Mouse (Mus musculus) embryonic facial prominence, embryonic 11.5 days (tissue): ENCODE measurements around the gene Kcnma1. TPM values are rescaled to one million over a fixed set of nuclear protein-coding genes. Genes with fewer than 3 reads are reported as not detected.

Experiments used
- ATAC-seq: fragments of 200-750 bp; cut with Nextera tagmentation; replicated peaks from 2 replicates; pipeline ENCODE4 v1.8.0; 2017; ENCODE audit warnings: low read depth; ENCODE audit not compliant: insufficient number of reproducible peaks, low FRiP score, low TSS enrichment
- DNase-seq: peaks from one replicate; pipeline ENCODE4 v3.0.0-alpha.2; 2015; ENCODE audit warnings: low spot score
- H3K27ac ChIP-seq: fragments of 300-500 bp; sonication (generic); replicated peaks from 2 replicates; pipeline ENCODE4 v1.5.1; 2014; ENCODE audit warnings: mild to moderate bottlenecking, low read depth, low read length, control low read depth
- H3K27me3 ChIP-seq: fragments of 300-500 bp; sonication (generic); 2 replicates; pipeline ENCODE4 v1.6.1; 2014; ENCODE audit warnings: mild to moderate bottlenecking, low read length, moderate library complexity, mixed read lengths; ENCODE audit not compliant: control insufficient read depth, insufficient read depth
- H3K36me3 ChIP-seq: fragments of 300-500 bp; sonication (generic); replicated peaks from 2 replicates; pipeline ENCODE4 v1.6.1; 2014; ENCODE audit warnings: low read depth, mild to moderate bottlenecking, low read length, moderate library complexity, mixed read lengths; ENCODE audit not compliant: control insufficient read depth, insufficient read depth
- H3K4me1 ChIP-seq: fragments of 300-500 bp; sonication (generic); 2 replicates; pipeline ENCODE4 v1.6.1; 2014; ENCODE audit warnings: low read length, mixed read lengths; ENCODE audit not compliant: control insufficient read depth, insufficient read depth
- H3K4me2 ChIP-seq: fragments of 300-500 bp; sonication (generic); 2 replicates; pipeline ENCODE4 v1.6.1; 2014; ENCODE audit warnings: low read depth, mild to moderate bottlenecking, control low read depth, low read length, moderate library complexity
- H3K4me3 ChIP-seq: fragments of 300-500 bp; sonication (generic); 2 replicates; pipeline ENCODE4 v1.5.1; 2014; ENCODE audit warnings: low read depth, low read length, control low read depth
- H3K9ac ChIP-seq: fragments of 300-500 bp; sonication (generic); replicated peaks from 2 replicates; pipeline ENCODE4 v1.6.1; 2014; ENCODE audit warnings: mild to moderate bottlenecking, control low read depth, low read length
- H3K9me3 ChIP-seq: fragments of 300-500 bp; sonication (generic); replicated peaks from 2 replicates; pipeline ENCODE4 v1.6.1; 2016; ENCODE audit warnings: mild to moderate bottlenecking, low read length, inconsistent platforms, mixed read lengths; ENCODE audit not compliant: control insufficient read depth
- WGBS: fragments of 180-500 bp; shearing (Covaris S2); extraction: QIAGEN DNeasy Blood & Tissue Kit; methylation state at CpG from one replicate; pipeline ENCODE4 v1.1.7; 2014; 5-methylcytosine and 5-hydroxymethylcytosine counted together
- polyA plus RNA-seq: library from polyadenylated mRNA; unstranded; fragments of >200 nt; fragmentation: Nextera tagmentation; extraction: Ambion mirVana; gene quantifications from 2 replicates; pipeline ENCODE4 v1.2.1, GENCODE M21; 2014

Gene Kcnma1
- polyA plus RNA-seq, 1 experiment from 2014 or later: 0.87 TPM

DNA sequence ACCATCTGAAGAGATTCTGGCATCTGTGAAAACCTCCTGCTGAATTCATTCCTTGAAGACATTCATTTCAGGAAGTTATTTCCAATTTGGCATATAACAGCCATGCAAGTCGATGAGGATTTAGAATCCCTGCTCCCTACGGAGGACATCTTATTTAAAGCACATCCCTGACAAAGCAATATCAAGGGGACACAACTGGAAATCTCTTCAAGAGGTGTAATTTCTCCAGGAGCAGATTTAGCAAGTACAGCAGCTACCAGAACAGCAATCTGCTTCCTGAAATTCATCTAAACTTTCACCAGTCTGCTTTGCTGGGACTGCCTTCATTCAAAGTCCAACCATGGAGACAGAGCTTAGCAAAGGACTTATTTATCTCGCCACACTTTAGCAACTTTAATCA is 433.0 kb downstream of the Kcnma1 start:
- ATAC-seq: no peak
- 84% methylated on average over 3 of the region's 3 CpGs for WGBS
- Histone ChIP-seq H3K27ac (no peak overlapping the region), H3K4me3 (no peak overlapping the region), H3K9ac (no peak overlapping the region), H3K36me3 (no peaks in the 10 kb centered on the region), H3K27me3 (no peaks in the 10 kb centered on the region), H3K4me2 (no peak overlapping the region), H3K9me3 (no peaks in the 10 kb centered on the region), H3K4me1 (no peaks in the 10 kb centered on the region)
- DNase-seq: no peak

DNA sequence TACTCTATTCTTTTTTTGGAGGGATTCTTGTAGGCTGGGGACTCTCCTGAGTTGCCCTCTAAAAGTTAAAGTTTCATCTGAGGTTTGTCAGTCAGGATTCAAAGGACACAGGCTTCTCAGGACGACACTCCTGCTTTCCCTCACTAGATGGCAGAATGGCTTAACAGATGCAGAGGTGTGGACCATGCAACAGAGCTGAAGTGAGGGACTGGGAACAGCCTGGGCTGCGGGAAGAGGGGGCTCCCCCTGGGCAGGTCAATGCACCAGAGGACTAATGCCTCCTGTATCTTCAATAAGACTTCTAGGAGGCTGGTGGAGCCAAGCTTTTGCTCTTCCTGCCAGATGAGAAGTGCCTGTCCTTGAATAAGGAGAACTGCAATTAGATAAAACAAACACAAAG is 438.3 kb downstream of the Kcnma1 start:
- H3K4me2 ChIP-seq: no peak overlapping the region
- H3K27me3 ChIP-seq: no peaks in the 10 kb centered on the region
- no peaks in the 10 kb centered on the region for H3K4me1 ChIP-seq
- WGBS: 2% methylated on average over 2 of the region's 2 CpGs
- H3K36me3 ChIP-seq: no peaks in the 10 kb centered on the region
- H3K9me3 ChIP-seq: no peaks in the 10 kb centered on the region
- peak; percentile 66 for DNase-seq
- H3K4me3 ChIP-seq: no peak overlapping the region
- H3K9ac ChIP-seq: no peak overlapping the region
- no peak for ATAC-seq
- H3K27ac ChIP-seq: no peak overlapping the region

DNA sequence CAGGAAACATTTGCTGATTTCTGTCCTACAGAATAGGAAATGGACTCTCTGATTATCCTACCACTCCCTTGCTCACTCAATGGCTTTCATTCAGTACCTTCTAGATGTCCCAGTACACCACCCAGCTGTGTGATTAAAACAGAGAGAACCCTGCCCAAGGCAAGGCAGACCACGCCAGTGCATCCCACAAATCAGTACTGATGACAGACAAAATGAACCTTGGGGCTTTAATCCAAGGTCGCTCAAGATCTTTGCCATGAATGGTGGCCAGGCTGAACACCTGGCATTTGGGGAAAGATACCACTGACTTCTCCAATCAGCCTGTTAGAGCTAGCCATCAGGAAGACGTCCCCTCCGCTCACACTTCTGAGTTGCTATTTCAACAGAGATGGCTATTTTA is 440.2 kb downstream of the Kcnma1 start:
- Histone ChIP-seq H3K27ac (no peak overlapping the region), H3K36me3 (no peaks in the 10 kb centered on the region), H3K27me3 (no peaks in the 10 kb centered on the region), H3K9me3 (no peaks in the 10 kb centered on the region), H3K9ac (no peak overlapping the region), H3K4me2 (no peak overlapping the region), H3K4me3 (no peak overlapping the region), H3K4me1 (no peaks in the 10 kb centered on the region)
- ATAC-seq (no peak), DNase-seq (no peak)
- WGBS: 76% methylated on average over 4 of the region's 4 CpGs

DNA sequence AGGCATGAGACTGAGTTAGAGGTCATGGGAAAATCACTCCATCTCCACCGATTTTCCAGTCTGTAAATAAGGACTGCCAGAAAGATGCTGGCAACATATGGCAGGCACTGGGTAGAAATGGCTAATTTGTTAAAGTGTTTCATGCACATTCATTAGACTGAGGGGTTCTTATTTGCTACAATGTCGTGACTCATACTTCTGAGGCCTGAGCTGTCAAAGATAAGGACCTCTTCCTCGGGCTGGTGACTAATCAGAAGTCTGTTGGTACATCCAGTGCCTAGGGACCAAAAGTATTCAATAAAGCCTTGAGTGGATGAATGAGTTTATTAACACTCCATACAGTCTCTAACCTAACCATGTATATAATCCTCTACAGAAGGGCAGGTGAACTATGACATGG is 440.9 kb downstream of the Kcnma1 start:
- DNase-seq (no peak), ATAC-seq (no peak)
- Histone ChIP-seq H3K27me3 (no peaks in the 10 kb centered on the region), H3K4me1 (no peaks in the 10 kb centered on the region), H3K9me3 (no peaks in the 10 kb centered on the region), H3K4me3 (no peak overlapping the region), H3K27ac (no peak overlapping the region), H3K36me3 (no peaks in the 10 kb centered on the region), H3K4me2 (no peak overlapping the region), H3K9ac (no peak overlapping the region)
- 72% methylated on average over 3 of the region's 3 CpGs for WGBS

DNA sequence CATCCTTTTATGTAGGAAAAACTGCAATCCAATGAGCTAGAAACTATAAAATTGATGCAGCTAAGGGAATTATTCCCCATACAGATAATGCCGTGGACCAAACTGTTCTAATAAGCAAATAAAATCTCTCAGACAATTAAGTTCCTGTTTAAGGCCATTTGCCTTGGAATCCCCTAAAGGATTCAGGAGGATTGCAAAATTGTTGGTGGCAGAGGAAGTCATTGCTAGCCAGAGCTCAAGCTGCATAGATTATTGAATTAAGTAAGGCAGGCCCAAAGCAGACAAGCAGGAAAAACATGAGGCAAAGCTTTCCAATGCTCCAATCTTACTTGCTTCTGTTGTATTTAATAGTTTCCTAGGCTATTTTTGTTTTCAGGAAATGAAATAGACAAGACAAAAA is 441.5 kb downstream of the Kcnma1 start:
- DNase-seq (no peak), ATAC-seq (no peak)
- Histone ChIP-seq H3K9me3 (no peaks in the 10 kb centered on the region), H3K9ac (no peak overlapping the region), H3K4me2 (no peak overlapping the region), H3K4me3 (no peak overlapping the region), H3K27ac (no peak overlapping the region), H3K27me3 (no peaks in the 10 kb centered on the region), H3K4me1 (no peaks in the 10 kb centered on the region), H3K36me3 (no peaks in the 10 kb centered on the region)
- WGBS: 62% methylated on average over 1 of the region's 1 CpGs

DNA sequence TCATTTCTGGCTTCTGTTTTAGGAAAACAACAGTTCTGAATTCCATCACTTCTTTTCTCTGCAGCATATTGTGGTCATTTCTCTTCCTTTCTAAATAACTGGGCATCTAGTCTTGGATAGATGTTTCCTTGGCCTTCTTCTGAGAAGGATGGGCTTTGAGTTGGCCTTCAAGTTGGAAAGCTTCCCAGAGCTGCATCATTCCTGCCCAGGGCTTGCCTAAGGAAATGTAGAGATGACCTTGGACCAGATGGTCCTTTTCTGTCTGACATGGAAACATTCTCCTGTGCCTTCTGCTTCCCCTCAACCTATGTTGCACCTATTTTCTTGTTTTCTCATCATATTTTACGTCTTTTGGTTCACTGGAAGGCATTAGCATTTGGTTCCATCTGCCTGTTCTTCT is 444.0 kb downstream of the Kcnma1 start:
- Histone ChIP-seq H3K9me3 (no peaks in the 10 kb centered on the region), H3K4me1 (no peaks in the 10 kb centered on the region), H3K4me2 (no peak overlapping the region), H3K36me3 (no peaks in the 10 kb centered on the region), H3K27me3 (no peaks in the 10 kb centered on the region), H3K9ac (no peak overlapping the region), H3K4me3 (no peak overlapping the region), H3K27ac (no peak overlapping the region)
- ATAC-seq: no peak
- no peak for DNase-seq
- WGBS: 62% methylated on average over 1 of the region's 1 CpGs

DNA sequence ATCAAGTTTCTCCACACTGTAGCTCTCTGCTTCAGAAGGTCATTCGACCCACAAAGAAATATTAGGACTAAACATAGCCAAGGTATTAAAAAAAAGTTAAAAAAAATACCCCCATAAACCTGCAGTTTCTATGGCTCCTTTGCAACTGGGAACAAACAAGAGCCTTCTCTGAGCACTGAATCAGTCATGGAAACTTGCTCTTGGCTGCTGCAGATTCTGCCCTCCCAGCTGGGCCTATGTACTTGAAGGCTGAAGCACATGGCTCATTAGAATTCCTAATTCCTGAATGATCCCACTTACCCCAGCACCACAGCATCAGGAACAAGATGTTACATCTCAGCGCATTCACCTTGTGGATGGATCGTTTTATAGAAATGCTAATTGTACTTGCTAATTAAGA is 448.4 kb downstream of the Kcnma1 start:
- WGBS: 87% methylated on average over 3 of the region's 3 CpGs
- Histone ChIP-seq H3K9ac (no peak overlapping the region), H3K27me3 (no peaks in the 10 kb centered on the region), H3K9me3 (no peaks in the 10 kb centered on the region), H3K4me1 (no peaks in the 10 kb centered on the region), H3K4me3 (no peak overlapping the region), H3K4me2 (no peak overlapping the region), H3K27ac (no peak overlapping the region), H3K36me3 (no peaks in the 10 kb centered on the region)
- no peak for DNase-seq
- no peak for ATAC-seq

DNA sequence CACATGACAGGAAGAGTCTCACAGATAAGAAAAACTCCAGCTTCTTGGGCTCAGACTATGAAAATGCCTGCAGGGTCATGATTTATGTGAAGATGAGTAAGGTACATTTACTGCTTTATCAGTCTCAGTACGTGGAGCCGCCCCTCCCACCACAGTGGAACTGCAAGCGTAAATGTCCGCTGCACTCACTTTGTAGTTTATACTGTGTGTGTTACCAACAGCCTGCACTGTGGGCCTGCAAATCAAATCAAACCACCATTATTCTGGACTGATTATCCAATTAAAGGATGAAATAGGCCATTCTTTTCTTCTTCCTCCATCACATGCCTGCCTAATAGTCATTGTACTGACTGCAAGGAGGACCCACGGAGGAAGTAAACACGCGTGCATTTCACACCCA is 449.8 kb downstream of the Kcnma1 start:
- no peaks in the 10 kb centered on the region for H3K4me1 ChIP-seq
- no peak overlapping the region for H3K4me3 ChIP-seq
- H3K9ac ChIP-seq: no peak overlapping the region
- 76% methylated on average over 7 of the region's 7 CpGs for WGBS
- H3K27me3 ChIP-seq: no peaks in the 10 kb centered on the region
- H3K27ac ChIP-seq: no peak overlapping the region
- H3K4me2 ChIP-seq: no peak overlapping the region
- no peak for DNase-seq
- no peaks in the 10 kb centered on the region for H3K9me3 ChIP-seq
- ATAC-seq: no peak
- H3K36me3 ChIP-seq: no peaks in the 10 kb centered on the region

DNA sequence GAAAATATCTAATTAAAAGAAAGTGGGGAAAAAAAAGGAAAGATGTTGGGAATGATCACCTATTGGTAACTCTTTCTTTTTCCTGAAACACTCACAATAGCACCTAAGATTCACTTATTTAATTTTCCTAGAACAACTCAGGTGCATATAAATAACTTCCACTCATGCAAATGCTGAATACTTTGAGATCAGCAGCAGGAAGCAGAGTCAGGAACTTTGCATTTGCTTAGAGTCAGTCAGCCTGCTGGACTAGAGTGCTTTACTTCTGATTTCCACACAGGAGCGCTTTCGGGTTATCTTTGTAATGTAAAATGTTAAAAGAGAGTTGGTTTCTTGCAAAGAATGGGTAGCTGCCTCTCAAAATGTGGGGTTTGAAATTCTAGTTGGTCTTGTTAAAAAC is 451.1 kb downstream of the Kcnma1 start:
- H3K27ac ChIP-seq: no peak overlapping the region
- no peaks in the 10 kb centered on the region for H3K36me3 ChIP-seq
- H3K27me3 ChIP-seq: no peaks in the 10 kb centered on the region
- DNase-seq (no peak), ATAC-seq (no peak)
- no peak overlapping the region for H3K9ac ChIP-seq
- H3K9me3 ChIP-seq: no peaks in the 10 kb centered on the region
- H3K4me1 ChIP-seq: no peaks in the 10 kb centered on the region
- WGBS: 76% methylated on average over 2 of the region's 2 CpGs
- H3K4me2 ChIP-seq: no peak overlapping the region
- no peak overlapping the region for H3K4me3 ChIP-seq
